Mouse (Mus musculus): ENCODE results near the gene Wdr78. TPM values are rescaled to one million over a fixed set of nuclear protein-coding genes. Genes with fewer than 3 reads are reported as not detected.

Wdr78 gene
- polyA plus RNA-seq, 1 experiment = 1.8 TPM

DNA sequence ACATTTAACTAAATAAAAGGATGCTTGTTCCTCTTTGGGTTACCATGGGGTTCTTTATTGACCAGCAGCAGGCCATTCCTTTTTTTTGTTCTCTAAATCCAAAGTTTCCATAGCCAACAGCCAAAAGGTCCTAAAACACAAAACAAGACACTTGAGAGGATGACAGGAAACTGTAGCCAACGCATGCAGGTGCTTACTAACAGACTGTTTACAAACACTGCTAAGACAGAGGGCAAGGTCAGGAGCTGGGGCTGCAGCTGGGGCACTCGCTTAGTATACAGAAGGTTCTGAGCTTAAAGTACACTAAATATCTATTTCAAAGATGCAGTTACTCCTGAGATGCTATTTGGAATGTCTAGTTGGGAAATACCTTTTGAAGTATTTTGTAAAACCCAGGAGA lies 49.9 kb downstream of the Wdr78 start:
- 71% methylated on average over 2 of the region's 2 CpGs for WGBS
- Histone ChIP-seq H3K27me3 (replicated peaks; ENCODE audit: control insufficient read depth, insufficient read depth, low read length) (no peaks in the 10 kb centered on the region), H3K36me3 (ENCODE audit: control insufficient read depth, insufficient read depth, low read length) (no peaks in the 10 kb centered on the region), H3K27ac (ENCODE audit: insufficient read depth, low read depth, low read length) (no peak overlapping the region), H3K4me3 (ENCODE audit: insufficient read depth, low read depth, low read length) (no peak overlapping the region), H3K4me1 (ENCODE audit: control insufficient read depth, insufficient read depth, low read length) (no peaks in the 10 kb centered on the region)
- TF ChIP-seq POLR2A (IDR thresholded peaks at IDR 0.05; ENCODE audit: low read depth, low read length) = no peak
- no peak for TF ChIP-seq CTCF (conservative IDR thresholded peaks at IDR 0.05; ENCODE audit: insufficient read depth, insufficient read length, low read depth, low read length)
- no peak for DNase-seq

DNA sequence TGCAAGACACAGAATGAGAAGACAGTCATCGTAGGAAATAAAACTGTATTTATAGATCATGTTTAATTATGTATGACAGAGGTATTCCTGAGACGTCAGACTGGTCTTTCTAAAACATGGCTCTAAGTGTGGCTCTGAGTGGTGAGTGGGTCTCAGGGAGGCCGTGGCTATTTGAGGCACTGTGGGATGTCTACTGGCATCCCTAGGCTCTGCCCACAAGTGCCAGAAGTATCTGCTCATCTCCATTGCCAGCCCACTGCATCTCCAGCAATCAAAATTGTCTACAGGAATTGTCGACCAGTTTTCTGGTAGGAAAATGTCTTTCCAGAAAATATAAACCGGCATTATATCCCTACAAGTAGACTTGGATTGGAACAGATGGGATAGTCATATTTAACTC lies 57.4 kb downstream of the Wdr78 start:
- Histone ChIP-seq H3K27ac (ENCODE audit: insufficient read depth, low read depth, low read length) (no peak overlapping the region), H3K4me1 (ENCODE audit: control insufficient read depth, insufficient read depth, low read length) (no peaks in the 10 kb centered on the region), H3K27me3 (replicated peaks; ENCODE audit: control insufficient read depth, insufficient read depth, low read length) (no peaks in the 10 kb centered on the region), H3K36me3 (ENCODE audit: control insufficient read depth, insufficient read depth, low read length) (no peaks in the 10 kb centered on the region), H3K4me3 (ENCODE audit: insufficient read depth, low read depth, low read length) (no peak overlapping the region)
- DNase-seq = no peak
- 82% methylated on average over 5 of the region's 5 CpGs for WGBS
- TF ChIP-seq CTCF (conservative IDR thresholded peaks at IDR 0.05; ENCODE audit: insufficient read depth, insufficient read length, low read depth, low read length) (no peak), POLR2A (IDR thresholded peaks at IDR 0.05; ENCODE audit: low read depth, low read length) (no peak)

DNA sequence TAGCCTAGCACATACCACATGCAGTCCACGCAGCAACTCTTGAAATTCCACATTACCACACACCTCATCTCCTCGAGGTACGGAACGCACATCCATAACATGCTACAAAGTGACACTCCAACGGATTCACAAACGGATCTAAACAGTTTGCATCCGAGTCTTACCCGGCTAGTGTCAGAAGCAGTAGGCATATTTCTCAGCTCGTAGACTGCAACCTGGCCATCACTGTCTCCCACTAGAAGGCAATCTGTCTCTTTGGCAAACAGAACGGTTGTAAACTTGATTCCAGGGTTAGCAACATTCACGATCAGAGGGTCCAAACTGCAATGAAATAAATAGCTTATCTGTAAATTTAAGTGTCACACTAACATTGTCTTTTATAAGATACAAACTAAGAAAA lies 66.3 kb downstream of the Wdr78 start:
- Histone ChIP-seq H3K4me3 (ENCODE audit: insufficient read depth, low read depth, low read length) (no peak overlapping the region), H3K36me3 (ENCODE audit: control insufficient read depth, insufficient read depth, low read length) (no peaks in the 10 kb centered on the region), H3K27ac (ENCODE audit: insufficient read depth, low read depth, low read length) (no peak overlapping the region), H3K4me1 (ENCODE audit: control insufficient read depth, insufficient read depth, low read length) (no peaks in the 10 kb centered on the region), H3K27me3 (replicated peaks; ENCODE audit: control insufficient read depth, insufficient read depth, low read length) (no peaks in the 10 kb centered on the region)
- WGBS = 80% methylated on average over 11 of the region's 11 CpGs
- TF ChIP-seq POLR2A (IDR thresholded peaks at IDR 0.05; ENCODE audit: low read depth, low read length) (no peak), CTCF (conservative IDR thresholded peaks at IDR 0.05; ENCODE audit: insufficient read depth, insufficient read length, low read depth, low read length) (no peak)
- no peak for DNase-seq

DNA sequence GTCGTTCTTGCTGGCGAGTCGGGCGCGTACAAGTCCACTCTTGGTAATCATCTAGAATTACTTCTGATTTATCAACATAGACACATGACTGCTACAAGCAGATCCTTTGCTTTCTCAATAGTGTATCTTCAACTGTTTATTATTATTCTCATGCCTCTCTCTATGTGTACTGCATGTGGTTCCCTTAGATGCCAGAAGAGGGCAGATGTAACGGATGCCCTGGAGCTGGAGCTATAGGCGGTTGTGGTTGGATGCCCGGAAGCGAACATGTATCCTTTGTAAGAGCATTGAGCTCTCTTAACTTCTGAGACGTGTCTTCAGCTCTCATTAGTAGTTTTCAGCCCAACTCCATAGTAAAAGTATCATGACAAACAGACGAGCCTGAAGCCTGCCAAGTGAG lies 71.4 kb downstream of the Wdr78 start:
- no peaks in the 10 kb centered on the region for H3K27me3 ChIP-seq (replicated peaks; ENCODE audit: control insufficient read depth, insufficient read depth, low read length)
- H3K36me3 ChIP-seq (ENCODE audit: control insufficient read depth, insufficient read depth, low read length) = no peaks in the 10 kb centered on the region
- H3K4me1 ChIP-seq (ENCODE audit: control insufficient read depth, insufficient read depth, low read length) = no peaks in the 10 kb centered on the region
- DNase-seq = no peak
- H3K27ac ChIP-seq (ENCODE audit: insufficient read depth, low read depth, low read length) = no peak overlapping the region
- TF ChIP-seq CTCF (conservative IDR thresholded peaks at IDR 0.05; ENCODE audit: insufficient read depth, insufficient read length, low read depth, low read length) = no peak
- no peak for TF ChIP-seq POLR2A (IDR thresholded peaks at IDR 0.05; ENCODE audit: low read depth, low read length)
- H3K4me3 ChIP-seq (ENCODE audit: insufficient read depth, low read depth, low read length) = no peak overlapping the region
- WGBS = 93% methylated on average over 11 of the region's 11 CpGs

DNA sequence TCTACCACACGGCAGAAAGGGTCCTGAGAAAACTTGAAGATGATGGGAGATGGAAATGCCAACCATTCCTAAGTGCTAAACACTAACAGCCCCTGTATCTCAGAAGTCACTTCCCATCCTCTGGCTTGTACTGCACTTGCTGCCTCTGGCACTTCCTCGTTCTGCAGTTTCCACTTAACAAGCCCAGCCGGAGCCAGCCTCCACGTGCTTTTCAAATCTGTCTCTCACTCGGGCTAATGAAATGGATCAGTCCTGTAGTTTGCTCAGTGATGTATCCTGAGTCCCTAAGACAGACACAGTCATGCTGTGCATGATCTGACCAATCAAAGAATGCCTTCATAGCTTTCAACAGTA lies 74.5 kb downstream of the Wdr78 start:
- H3K27ac ChIP-seq (ENCODE audit: insufficient read depth, low read depth, low read length) = no peak overlapping the region
- H3K36me3 ChIP-seq (ENCODE audit: control insufficient read depth, insufficient read depth, low read length) = no peaks in the 10 kb centered on the region
- H3K27me3 ChIP-seq (replicated peaks; ENCODE audit: control insufficient read depth, insufficient read depth, low read length) = no peaks in the 10 kb centered on the region
- no peak for TF ChIP-seq CTCF (conservative IDR thresholded peaks at IDR 0.05; ENCODE audit: insufficient read depth, insufficient read length, low read depth, low read length)
- no peak for TF ChIP-seq POLR2A (IDR thresholded peaks at IDR 0.05; ENCODE audit: low read depth, low read length)
- no peak for DNase-seq
- 67% methylated on average over 5 of the region's 5 CpGs for WGBS
- H3K4me1 ChIP-seq (ENCODE audit: control insufficient read depth, insufficient read depth, low read length) = no peaks in the 10 kb centered on the region
- H3K4me3 ChIP-seq (ENCODE audit: insufficient read depth, low read depth, low read length) = no peak overlapping the region

DNA sequence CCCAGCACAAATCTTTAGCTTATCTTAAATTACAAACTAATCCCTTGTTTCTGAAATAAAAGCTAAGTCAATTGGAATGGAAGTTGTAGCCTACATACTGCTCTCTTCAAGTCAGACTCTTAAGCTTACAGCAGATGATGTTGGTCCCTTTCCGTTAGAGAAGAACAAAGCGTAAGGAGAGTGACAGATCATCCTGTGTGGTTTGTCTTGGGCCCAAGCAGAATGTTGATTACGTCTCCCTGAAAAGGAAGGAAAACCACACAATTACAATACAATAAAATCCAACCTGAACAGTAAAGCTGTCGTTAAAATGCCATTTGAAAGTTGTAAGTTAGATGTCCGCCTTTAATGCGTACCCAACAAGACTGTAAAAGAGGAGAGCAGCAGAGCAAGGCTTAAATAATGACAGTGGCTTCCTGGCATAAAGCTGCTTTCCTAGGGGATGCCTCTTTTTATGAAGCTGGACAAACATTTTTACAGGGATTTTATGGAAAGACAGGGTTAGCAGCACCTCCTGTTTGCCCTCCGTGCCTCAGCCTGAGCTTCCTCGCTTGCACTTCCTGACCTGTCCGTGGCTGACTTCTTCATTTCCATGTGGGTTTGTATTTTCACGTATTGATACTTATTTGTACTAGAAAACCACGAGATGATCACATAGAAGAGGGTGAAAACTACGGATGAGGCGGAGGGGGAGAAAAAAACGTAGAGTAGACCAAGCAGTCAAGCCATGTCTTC lies 75.1 kb downstream of the Wdr78 start:
- DNase-seq = no peak
- no peaks in the 10 kb centered on the region for H3K4me1 ChIP-seq (ENCODE audit: control insufficient read depth, insufficient read depth, low read length)
- no peaks in the 10 kb centered on the region for H3K27me3 ChIP-seq (replicated peaks; ENCODE audit: control insufficient read depth, insufficient read depth, low read length)
- 74% methylated on average over 14 of the region's 14 CpGs for WGBS
- TF ChIP-seq CTCF (conservative IDR thresholded peaks at IDR 0.05; ENCODE audit: insufficient read depth, insufficient read length, low read depth, low read length) = no peak
- no peak for TF ChIP-seq POLR2A (IDR thresholded peaks at IDR 0.05; ENCODE audit: low read depth, low read length)
- no peak overlapping the region for H3K27ac ChIP-seq (ENCODE audit: insufficient read depth, low read depth, low read length)
- H3K4me3 ChIP-seq (ENCODE audit: insufficient read depth, low read depth, low read length) = no peak overlapping the region
- H3K36me3 ChIP-seq (ENCODE audit: control insufficient read depth, insufficient read depth, low read length) = no peaks in the 10 kb centered on the region

DNA sequence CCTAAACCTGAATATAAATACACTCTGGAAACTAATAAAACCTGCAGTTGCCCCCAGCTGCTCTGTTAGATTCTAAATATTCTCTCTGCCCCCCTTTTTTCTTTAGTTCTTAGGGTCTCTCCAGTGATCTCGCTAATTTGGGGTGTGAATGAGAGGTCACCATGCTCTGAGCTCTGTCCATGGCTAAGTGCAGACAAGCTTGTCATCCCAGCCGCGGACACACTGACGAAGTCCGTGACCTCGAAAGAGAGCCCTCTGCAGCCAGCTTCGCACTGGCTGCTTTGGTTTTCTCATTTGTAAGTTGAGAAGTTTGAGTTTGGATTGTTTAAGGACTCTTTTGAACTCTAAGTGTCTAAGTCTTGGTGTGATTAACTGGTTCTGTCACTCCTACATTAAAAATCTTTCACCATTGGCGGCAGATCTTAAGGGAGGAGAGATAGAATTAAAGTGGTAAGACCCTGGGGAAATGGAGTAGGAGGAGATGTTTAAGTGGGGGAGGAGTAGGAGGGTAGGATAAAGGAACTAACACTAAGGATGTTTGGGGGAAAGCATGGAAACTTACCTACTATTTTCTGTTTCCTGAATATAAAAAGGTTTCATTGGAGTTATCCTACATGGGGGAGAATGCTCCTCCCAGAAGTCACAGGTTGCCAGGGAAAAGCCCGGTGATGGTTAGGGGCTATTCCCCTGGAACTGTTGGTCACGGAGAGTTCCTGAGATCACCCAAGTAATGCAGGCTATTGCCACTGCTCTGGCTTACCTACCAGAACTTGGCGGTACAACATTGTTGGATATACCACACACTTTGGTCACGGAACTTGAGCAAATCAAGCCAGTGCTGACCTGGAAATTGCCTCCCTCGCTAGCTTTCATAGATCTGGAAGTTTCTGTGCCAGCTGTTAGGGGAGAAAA lies 85.9 kb downstream of the Wdr78 start:
- Histone ChIP-seq H3K27ac (ENCODE audit: insufficient read depth, low read depth, low read length) (no peak overlapping the region), H3K4me1 (ENCODE audit: control insufficient read depth, insufficient read depth, low read length) (no peaks in the 10 kb centered on the region), H3K4me3 (ENCODE audit: insufficient read depth, low read depth, low read length) (no peak overlapping the region), H3K36me3 (ENCODE audit: control insufficient read depth, insufficient read depth, low read length) (no peaks in the 10 kb centered on the region), H3K27me3 (replicated peaks; ENCODE audit: control insufficient read depth, insufficient read depth, low read length) (no peaks in the 10 kb centered on the region)
- DNase-seq = no peak
- 37% methylated on average over 13 of the region's 13 CpGs for WGBS
- no peak for TF ChIP-seq CTCF (conservative IDR thresholded peaks at IDR 0.05; ENCODE audit: insufficient read depth, insufficient read length, low read depth, low read length)
- no peak for TF ChIP-seq POLR2A (IDR thresholded peaks at IDR 0.05; ENCODE audit: low read depth, low read length)

All from kidney, adult 2 months (tissue).